ENCODE assay signal across 8 mouse cellular contexts in genomic region chr6:121210149-121210925, GRCm38 (mm10). TPM values are rescaled to one million over a fixed set of nuclear protein-coding genes. Genes with fewer than 3 reads are reported as not detected.
DNase-seq lines count a peak whose midpoint lies in the region; ATAC-seq and TF ChIP-seq lines count a peak whose summit lies in the region.

Gene Tuba8 (plus strand): TSS chr6:121210696.

- no peak for TF ChIP-seq POLR2A in limb, embryonic 14.5 days (IDR thresholded peaks at IDR 0.05; ENCODE audit: borderline replicate concordance, extremely low read depth, insufficient read depth, insufficient read length)
- TF ChIP-seq POLR2A in small intestine, adult 2 months (IDR thresholded peaks at IDR 0.05; ENCODE audit: low read depth, low read length) = no peak

- no peak within 1 kb of the TSS for H3K27ac ChIP-seq in heart, embryonic 11.5 days (ENCODE audit: low read depth, low read length)
- H3K27ac ChIP-seq in limb, embryonic 14.5 days (replicated peaks; ENCODE audit: low read depth, low read length) = no peak within 1 kb of the TSS
- H3K27ac ChIP-seq in midbrain, embryonic 14.5 days (replicated peaks; ENCODE audit: low read depth, low read length) = no peak within 1 kb of the TSS
- no peak within 1 kb of the TSS for H3K27ac ChIP-seq in small intestine, adult 2 months (ENCODE audit: insufficient read depth, low read depth, low read length)

- ATAC-seq in heart, embryonic 11.5 days (replicated peaks; ENCODE audit: insufficient number of reproducible peaks, low FRiP score, low TSS enrichment) = peak; percentile 53
- ATAC-seq in limb, embryonic 14.5 days (ENCODE audit: low FRiP score, low read depth) = peak; percentile 51; the same call in 1 of the 2 replicates
- peak; percentile 58 for ATAC-seq in midbrain, embryonic 14.5 days (ENCODE audit: low FRiP score, low TSS enrichment)

- H3K9me3 ChIP-seq in erythroblast, embryonic 14.5 days (ENCODE audit: control insufficient read depth, low read length) = peaks cover 3% of the 10 kb centered on the region; the same call in 1 of the 2 replicates
- no peaks in the 10 kb centered on the region for H3K9me3 ChIP-seq in heart, embryonic 11.5 days (replicated peaks; ENCODE audit: control insufficient read depth, low read length)
- H3K9me3 ChIP-seq in limb, embryonic 14.5 days (ENCODE audit: control insufficient read depth, low read length) = no peaks in the 10 kb centered on the region
- no peaks in the 10 kb centered on the region for H3K9me3 ChIP-seq in midbrain, embryonic 14.5 days (ENCODE audit: control insufficient read depth, low read length)

- DNase-seq in urinary bladder, adult 18-20 months (ENCODE audit: low spot score in 2 of 2) = peak; percentile 58 to 66
- DNase-seq in urinary bladder, postnatal 10 days (ENCODE audit: low spot score) = no peak
- peak; percentile 29 for DNase-seq in kidney, adult 9 months
- DNase-seq in limb, embryonic 14.5 days (ENCODE audit: low spot score) = no peak
- peak; percentile 62 for DNase-seq in midbrain, embryonic 14.5 days

- no peak for TF ChIP-seq CTCF in small intestine, adult 2 months (IDR thresholded peaks at IDR 0.05; ENCODE audit: extremely low read depth, insufficient read length, insufficient replicate concordance, low read depth, low read length)

- H3K4me3 ChIP-seq in erythroblast, embryonic 14.5 days (replicated peaks) = peak within 1 kb of the TSS; percentile 17
- H3K4me3 ChIP-seq in heart, embryonic 11.5 days (ENCODE audit: low read depth, low read length) = peak within 1 kb of the TSS; percentile 46
- H3K4me3 ChIP-seq in limb, embryonic 14.5 days (replicated peaks; ENCODE audit: low read length) = peak within 1 kb of the TSS; percentile 38
- peak within 1 kb of the TSS; percentile 46 for H3K4me3 ChIP-seq in midbrain, embryonic 14.5 days (replicated peaks; ENCODE audit: low read depth, low read length)
- peak within 1 kb of the TSS; percentile 57 for H3K4me3 ChIP-seq in small intestine, adult 2 months (ENCODE audit: low read depth, low read length)

- peak within 1 kb of the TSS; percentile 47; the same call in 1 of the 2 replicates for H3K9ac ChIP-seq in heart, embryonic 11.5 days (ENCODE audit: low read depth, low read length)
- H3K9ac ChIP-seq in limb, embryonic 14.5 days (ENCODE audit: low read depth, low read length, severe bottlenecking) = peak within 1 kb of the TSS; percentile 46
- peak within 1 kb of the TSS; percentile 51 for H3K9ac ChIP-seq in midbrain, embryonic 14.5 days (replicated peaks; ENCODE audit: low read length)

- H3K4me1 ChIP-seq in erythroblast, embryonic 14.5 days (ENCODE audit: control insufficient read depth) = no peaks in the 10 kb centered on the region; the same call in 1 of the 2 replicates
- peaks cover 8% of the 10 kb centered on the region; the same call in 1 of the 2 replicates for H3K4me1 ChIP-seq in heart, embryonic 11.5 days (ENCODE audit: control insufficient read depth, insufficient read depth, low read length)
- H3K4me1 ChIP-seq in limb, embryonic 14.5 days (ENCODE audit: control insufficient read depth, insufficient read depth, low read length) = peaks cover 15% of the 10 kb centered on the region; the same call in 1 of the 2 replicates
- H3K4me1 ChIP-seq in midbrain, embryonic 14.5 days (ENCODE audit: control insufficient read depth, insufficient read depth, low read length) = peaks cover 13% of the 10 kb centered on the region
- peaks cover 6% of the 10 kb centered on the region for H3K4me1 ChIP-seq in small intestine, adult 2 months (ENCODE audit: control insufficient read depth, insufficient read depth, insufficient read length, low read length)

- peak within 1 kb of the TSS; percentile 95 for H3K4me2 ChIP-seq in heart, embryonic 11.5 days
- peak within 1 kb of the TSS; percentile 73 for H3K4me2 ChIP-seq in limb, embryonic 14.5 days (replicated peaks; ENCODE audit: low read depth, low read length, severe bottlenecking)
- peak within 1 kb of the TSS; percentile 94 for H3K4me2 ChIP-seq in midbrain, embryonic 14.5 days (ENCODE audit: low read length)

- WGBS in heart, embryonic 11.5 days (ENCODE audit: insufficient replicate concordance) = 3% methylated on average over 30 of the region's 30 CpGs
- 3% methylated on average over 29 of the region's 30 CpGs for WGBS in limb, embryonic 14.5 days
- 3% methylated on average over 30 of the region's 30 CpGs for WGBS in midbrain, embryonic 14.5 days
- WGBS in small intestine, adult 2 months = 4% methylated on average over 30 of the region's 30 CpGs

- peaks cover 55% of the 10 kb centered on the region for H3K27me3 ChIP-seq in erythroblast, embryonic 14.5 days (ENCODE audit: control insufficient read depth)
- peaks cover 34% of the 10 kb centered on the region for H3K27me3 ChIP-seq in heart, embryonic 11.5 days (ENCODE audit: control insufficient read depth, insufficient read depth, low read length)
- peaks cover 26% of the 10 kb centered on the region for H3K27me3 ChIP-seq in limb, embryonic 14.5 days (ENCODE audit: control insufficient read depth, insufficient read depth, low read length)
- H3K27me3 ChIP-seq in midbrain, embryonic 14.5 days (ENCODE audit: control insufficient read depth, insufficient read depth, low read length) = peaks cover 19% of the 10 kb centered on the region
- peaks cover 18% of the 10 kb centered on the region for H3K27me3 ChIP-seq in small intestine, adult 2 months (ENCODE audit: control insufficient read depth, insufficient read depth, low read length)

- no peaks in the 10 kb centered on the region for H3K36me3 ChIP-seq in erythroblast, embryonic 14.5 days (ENCODE audit: control insufficient read depth)
- H3K36me3 ChIP-seq in heart, embryonic 11.5 days (ENCODE audit: control insufficient read depth, insufficient read depth, low read length) = no peaks in the 10 kb centered on the region
- no peaks in the 10 kb centered on the region for H3K36me3 ChIP-seq in limb, embryonic 14.5 days (ENCODE audit: control insufficient read depth, insufficient read depth, low read length)
- no peaks in the 10 kb centered on the region for H3K36me3 ChIP-seq in midbrain, embryonic 14.5 days (ENCODE audit: control insufficient read depth, insufficient read depth, low read length)
- H3K36me3 ChIP-seq in small intestine, adult 2 months (ENCODE audit: control insufficient read depth, insufficient read depth, low read length) = no peaks in the 10 kb centered on the region

RNA-seq across cellular contexts. Expression of gene Tuba8, which starts in this region (rescaled TPM):
- 0.01 and 0.02 TPM in 2 replicates for polyA plus RNA-seq in erythroblast, embryonic 14.5 days (2012)
- polyA plus RNA-seq in heart, embryonic 11.5 days (2014; fragmentation: Nextera tagmentation; extraction: Ambion mirVana) = 0.59 and 1.0 TPM in 2 replicates
- polyA plus RNA-seq in limb, embryonic 14.5 days (2012; rRNA removed) = 0.77 and 0.83 TPM in 2 replicates
- 4.4 and 4.7 TPM in 2 replicates for polyA plus RNA-seq in limb, embryonic 14.5 days (2014; fragmentation: Nextera tagmentation; extraction: Ambion mirVana)
- polyA plus RNA-seq in midbrain, embryonic 14.5 days (2014; fragmentation: Nextera tagmentation; extraction: Ambion mirVana) = 0.36 and 0.53 TPM in 2 replicates
- 0.18 and 0.25 TPM in 2 replicates for polyA plus RNA-seq in small intestine, adult 2 months (2012; rRNA removed)

Comparison
In these comparisons a context has a peak if more than half of its experiments do, and no peak if none do; other contexts are left out.
1. DNase-seq: peak in urinary bladder, adult 18-20 months (2 of 2) and kidney, adult 9 months (single experiment); none in urinary bladder, postnatal 10 days (single experiment) and limb, embryonic 14.5 days (single experiment).
2. Peak in DNase-seq, ATAC-seq, H3K4me3 ChIP-seq, H3K9ac ChIP-seq and H3K4me2 ChIP-seq in midbrain, embryonic 14.5 days; RNA of the gene not detected or under 1 TPM.
3. Peak in every context shown above with its lines, with median percentiles within 50 percentile points of each other: H3K4me3 ChIP-seq, ATAC-seq, H3K4me2 ChIP-seq and H3K9ac ChIP-seq.